Mouse (Mus musculus): ENCODE data around the gene Rrm2. TPM values are rescaled to one million over a fixed set of nuclear protein-coding genes. Genes with fewer than 3 reads are reported as not detected.

Gene Rrm2
- total and polyA plus RNA-seq, 2 experiments from 2014 or later, result 78.0 to 81.8 TPM

DNA sequence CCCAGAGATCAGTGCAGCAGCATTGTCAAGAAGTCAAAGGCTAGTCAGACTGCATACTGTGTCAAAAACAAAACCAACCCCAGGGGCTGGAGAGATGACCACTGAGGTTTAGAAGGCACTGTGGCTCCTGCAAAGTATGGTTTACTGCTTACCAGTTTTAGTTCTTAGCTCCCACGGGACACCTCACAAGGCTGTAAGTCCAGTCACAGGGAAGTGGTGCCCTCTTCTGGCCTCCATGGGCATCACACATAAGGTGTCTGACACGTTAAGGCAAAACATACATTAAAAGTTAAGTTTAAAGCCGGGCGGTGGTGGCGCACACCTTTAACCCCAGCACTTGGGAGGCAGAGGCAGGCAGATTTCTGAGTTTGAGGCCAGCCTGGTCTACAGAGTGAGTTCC, 2.6 kb downstream of the Rrm2 start:
- DNase-seq (ENCODE audit: low spot score) (no peak), ATAC-seq (ENCODE audit: insufficient read depth, low read depth) (no peak)
- Histone ChIP-seq H3K27me3 (ENCODE audit: control insufficient read depth, insufficient read depth, low read length) (no peaks in the 10 kb centered on the region), H3K36me3 (replicated peaks; ENCODE audit: control insufficient read depth, insufficient read depth, low read length) (peaks cover 12% of the 10 kb centered on the region), H3K4me2 (ENCODE audit: low read depth, low read length) (peak overlapping the region; percentile 21; the same call in 1 of the 2 replicates), H3K27ac (ENCODE audit: low read depth) (peak overlapping the region; percentile 71), H3K4me1 (ENCODE audit: control insufficient read depth, insufficient read depth) (peaks cover 21% of the 10 kb centered on the region), H3K9me3 (replicated peaks; ENCODE audit: control insufficient read depth, low read length) (no peaks in the 10 kb centered on the region), H3K4me3 (ENCODE audit: low read depth, low read length) (no peak overlapping the region), H3K9ac (replicated peaks; ENCODE audit: low read depth, low read length) (no peak overlapping the region)
- TF ChIP-seq EP300 (IDR thresholded peaks at IDR 0.05; ENCODE audit: low read depth) (no peak), CTCF (IDR thresholded peaks at IDR 0.05; ENCODE audit: low read depth) (peak; percentile 57)
- 60% methylated on average over 5 of the region's 5 CpGs for WGBS

DNA sequence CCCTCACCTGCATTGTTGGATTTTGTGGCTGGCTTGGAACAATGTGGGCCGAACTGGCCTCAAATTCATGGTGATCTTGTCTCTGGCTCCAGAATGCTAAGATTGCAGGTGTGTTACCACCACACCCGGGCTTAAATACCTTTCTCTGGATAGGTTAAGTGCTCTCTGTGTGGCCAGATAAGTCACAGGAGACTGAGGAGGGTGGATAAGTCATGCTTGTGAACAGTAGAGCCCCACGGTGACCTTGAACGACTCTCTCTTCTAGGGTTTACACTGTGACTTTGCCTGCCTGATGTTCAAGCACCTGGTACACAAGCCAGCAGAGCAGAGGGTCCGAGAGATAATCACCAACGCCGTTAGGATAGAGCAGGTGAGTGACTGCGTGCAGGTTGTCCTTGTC, 4.4 kb downstream of the Rrm2 start:
- H3K4me3 ChIP-seq (ENCODE audit: low read depth, low read length), result no peak overlapping the region
- no peaks in the 10 kb centered on the region for H3K27me3 ChIP-seq (ENCODE audit: control insufficient read depth, insufficient read depth, low read length)
- DNase-seq (ENCODE audit: low spot score), result no peak
- H3K9me3 ChIP-seq (replicated peaks; ENCODE audit: control insufficient read depth, low read length), result no peaks in the 10 kb centered on the region
- 64% methylated on average over 8 of the region's 8 CpGs for WGBS
- ATAC-seq (ENCODE audit: insufficient read depth, low read depth), result no peak
- no peak overlapping the region for H3K9ac ChIP-seq (replicated peaks; ENCODE audit: low read depth, low read length)
- TF ChIP-seq EP300 (IDR thresholded peaks at IDR 0.05; ENCODE audit: low read depth) (no peak), CTCF (IDR thresholded peaks at IDR 0.05; ENCODE audit: low read depth) (no peak)
- H3K36me3 ChIP-seq (replicated peaks; ENCODE audit: control insufficient read depth, insufficient read depth, low read length), result peaks cover 12% of the 10 kb centered on the region
- H3K4me1 ChIP-seq (ENCODE audit: control insufficient read depth, insufficient read depth), result peaks cover 14% of the 10 kb centered on the region
- H3K27ac ChIP-seq (ENCODE audit: low read depth), result no peak overlapping the region
- H3K4me2 ChIP-seq (ENCODE audit: low read depth, low read length), result no peak overlapping the region

DNA sequence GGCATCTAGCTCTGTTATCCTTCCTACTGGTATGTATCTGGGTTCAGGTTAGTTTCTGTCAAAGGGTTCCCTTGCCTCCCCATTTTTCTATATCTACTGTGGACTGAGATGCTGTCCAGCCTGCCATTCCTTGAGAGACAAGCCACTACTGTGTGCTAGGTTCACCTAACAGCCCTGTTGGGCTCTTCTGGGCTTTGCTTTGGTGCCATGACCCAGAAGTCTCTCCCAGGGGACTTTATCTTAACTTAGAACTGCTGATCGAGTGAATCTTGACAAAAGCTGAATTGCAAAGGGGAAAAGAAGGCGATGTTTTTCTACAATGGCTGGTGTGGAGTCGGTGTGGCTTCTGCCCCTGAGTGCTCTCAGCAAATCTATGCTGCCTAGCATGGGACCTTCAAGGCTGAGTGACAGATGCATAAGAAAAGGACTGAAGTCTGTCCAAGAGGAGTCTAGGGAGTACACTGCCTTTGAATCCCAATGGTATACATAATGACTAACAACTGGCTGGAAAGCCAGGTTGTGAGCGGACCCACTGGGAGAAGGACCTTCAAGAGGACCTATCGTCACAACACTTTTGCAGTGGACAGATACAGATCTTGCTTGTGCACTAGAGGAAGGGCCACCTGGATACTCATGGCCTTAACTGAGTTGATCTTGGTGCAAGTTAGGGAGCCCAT, 6.7 kb downstream of the Rrm2 start:
- ATAC-seq (ENCODE audit: insufficient read depth, low read depth), result no peak
- H3K9ac ChIP-seq (replicated peaks; ENCODE audit: low read depth, low read length), result no peak overlapping the region
- H3K27me3 ChIP-seq (ENCODE audit: control insufficient read depth, insufficient read depth, low read length), result no peaks in the 10 kb centered on the region
- no peak overlapping the region for H3K27ac ChIP-seq (ENCODE audit: low read depth)
- H3K36me3 ChIP-seq (replicated peaks; ENCODE audit: control insufficient read depth, insufficient read depth, low read length), result peaks cover 12% of the 10 kb centered on the region
- 74% methylated on average over 5 of the region's 5 CpGs for WGBS
- DNase-seq (ENCODE audit: low spot score), result no peak
- H3K4me2 ChIP-seq (ENCODE audit: low read depth, low read length), result no peak overlapping the region
- no peak overlapping the region for H3K4me3 ChIP-seq (ENCODE audit: low read depth, low read length)
- TF ChIP-seq EP300 (IDR thresholded peaks at IDR 0.05; ENCODE audit: low read depth) (no peak), CTCF (IDR thresholded peaks at IDR 0.05; ENCODE audit: low read depth) (no peak)
- peaks cover 1% of the 10 kb centered on the region for H3K4me1 ChIP-seq (ENCODE audit: control insufficient read depth, insufficient read depth)
- no peaks in the 10 kb centered on the region for H3K9me3 ChIP-seq (replicated peaks; ENCODE audit: control insufficient read depth, low read length)

DNA sequence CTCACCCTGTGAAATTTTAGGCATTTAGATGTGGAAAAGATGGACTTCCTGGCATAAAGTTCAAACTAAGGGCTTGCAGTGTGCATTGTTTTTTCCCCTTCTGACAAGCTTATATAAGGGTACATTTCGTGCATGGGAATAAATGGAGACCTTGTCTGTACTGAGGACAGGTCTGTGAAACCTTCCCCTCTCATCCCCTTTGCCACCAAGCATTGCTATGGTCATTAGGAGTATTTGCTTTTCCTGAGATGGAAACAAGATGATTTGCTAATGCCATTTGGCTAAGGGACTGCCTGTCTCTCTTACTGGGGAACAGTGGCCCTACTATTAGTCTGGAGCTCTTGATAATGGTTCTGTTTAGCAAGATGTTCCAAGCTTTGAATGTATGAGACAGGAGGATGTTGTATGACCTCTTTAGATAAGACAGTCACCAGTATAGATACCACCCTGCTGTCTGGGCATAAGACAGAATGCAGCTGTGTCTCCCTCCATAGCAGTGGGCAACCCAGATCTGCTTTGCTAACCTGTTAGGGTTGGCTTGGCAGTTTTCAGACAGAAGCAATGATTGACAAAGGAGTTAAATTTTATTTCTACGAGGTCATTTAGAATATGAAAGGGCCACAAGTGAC, 7.3 kb downstream of the Rrm2 start:
- Histone ChIP-seq H3K4me1 (ENCODE audit: control insufficient read depth, insufficient read depth) (no peaks in the 10 kb centered on the region), H3K4me3 (ENCODE audit: low read depth, low read length) (no peak overlapping the region), H3K36me3 (replicated peaks; ENCODE audit: control insufficient read depth, insufficient read depth, low read length) (peaks cover 12% of the 10 kb centered on the region), H3K9me3 (replicated peaks; ENCODE audit: control insufficient read depth, low read length) (no peaks in the 10 kb centered on the region), H3K27me3 (ENCODE audit: control insufficient read depth, insufficient read depth, low read length) (no peaks in the 10 kb centered on the region), H3K27ac (ENCODE audit: low read depth) (no peak overlapping the region), H3K9ac (replicated peaks; ENCODE audit: low read depth, low read length) (no peak overlapping the region), H3K4me2 (ENCODE audit: low read depth, low read length) (no peak overlapping the region)
- ATAC-seq (ENCODE audit: insufficient read depth, low read depth) (no peak), DNase-seq (ENCODE audit: low spot score) (no peak)
- 66% methylated on average over 2 of the region's 2 CpGs for WGBS
- no peak for TF ChIP-seq CTCF (IDR thresholded peaks at IDR 0.05; ENCODE audit: low read depth)
- TF ChIP-seq EP300 (IDR thresholded peaks at IDR 0.05; ENCODE audit: low read depth), result no peak

DNA sequence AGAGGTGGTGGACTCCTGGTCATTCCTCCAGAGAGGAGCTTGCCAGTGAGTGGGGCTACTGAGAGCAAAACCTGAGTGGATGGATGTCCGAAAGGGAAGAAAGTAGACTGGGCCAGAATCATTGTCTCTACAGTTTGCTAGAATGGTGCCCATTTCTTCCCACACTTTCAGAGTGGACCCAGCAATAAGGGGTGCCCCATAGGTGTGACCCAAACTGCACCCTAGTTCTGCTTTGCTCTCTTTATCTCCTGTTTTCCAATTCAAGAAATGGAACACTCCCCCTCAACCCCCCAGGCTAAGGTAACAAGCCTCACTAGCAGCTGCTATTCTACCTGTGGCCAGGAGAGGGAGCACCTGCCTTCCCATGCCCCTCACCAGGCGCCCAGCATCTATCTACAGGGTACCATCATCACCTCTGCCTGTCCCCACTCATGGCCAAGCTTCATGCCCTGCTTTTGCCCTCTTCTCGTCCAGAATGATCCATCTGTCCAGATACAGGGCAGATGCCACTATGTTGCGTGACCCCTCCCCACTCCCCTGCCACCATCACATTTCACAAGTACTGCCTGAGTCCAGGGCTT, 8.8 kb downstream of the Rrm2 start:
- 51% methylated on average over 4 of the region's 4 CpGs for WGBS
- Histone ChIP-seq H3K4me1 (ENCODE audit: control insufficient read depth, insufficient read depth) (no peaks in the 10 kb centered on the region), H3K4me2 (ENCODE audit: low read depth, low read length) (no peak overlapping the region), H3K4me3 (ENCODE audit: low read depth, low read length) (no peak overlapping the region), H3K27me3 (ENCODE audit: control insufficient read depth, insufficient read depth, low read length) (no peaks in the 10 kb centered on the region), H3K36me3 (replicated peaks; ENCODE audit: control insufficient read depth, insufficient read depth, low read length) (peaks cover 4% of the 10 kb centered on the region; the same call in 1 of the 2 replicates), H3K9ac (replicated peaks; ENCODE audit: low read depth, low read length) (no peak overlapping the region), H3K9me3 (replicated peaks; ENCODE audit: control insufficient read depth, low read length) (no peaks in the 10 kb centered on the region), H3K27ac (ENCODE audit: low read depth) (no peak overlapping the region)
- peak; percentile 93 for TF ChIP-seq CTCF (IDR thresholded peaks at IDR 0.05; ENCODE audit: low read depth)
- TF ChIP-seq EP300 (IDR thresholded peaks at IDR 0.05; ENCODE audit: low read depth), result no peak
- peak; percentile 65 for DNase-seq (ENCODE audit: low spot score)
- peak; percentile 68; the same call in 1 of the 2 replicates for ATAC-seq (ENCODE audit: insufficient read depth, low read depth)

All from heart, postnatal 0 days (tissue).